Mouse (Mus musculus): ENCODE results near the gene Arsb. TPM values are rescaled to one million over a fixed set of nuclear protein-coding genes. Genes with fewer than 3 reads are reported as not detected.
"Not testable (repeated sequence)": the region's sequence is repeated elsewhere in the genome, so short reads cannot be mapped to it uniquely, and the experiment has no call there.

The Arsb gene
- total RNA-seq, 1 experiment from 2014 or later, result 36.1 TPM

DNA sequence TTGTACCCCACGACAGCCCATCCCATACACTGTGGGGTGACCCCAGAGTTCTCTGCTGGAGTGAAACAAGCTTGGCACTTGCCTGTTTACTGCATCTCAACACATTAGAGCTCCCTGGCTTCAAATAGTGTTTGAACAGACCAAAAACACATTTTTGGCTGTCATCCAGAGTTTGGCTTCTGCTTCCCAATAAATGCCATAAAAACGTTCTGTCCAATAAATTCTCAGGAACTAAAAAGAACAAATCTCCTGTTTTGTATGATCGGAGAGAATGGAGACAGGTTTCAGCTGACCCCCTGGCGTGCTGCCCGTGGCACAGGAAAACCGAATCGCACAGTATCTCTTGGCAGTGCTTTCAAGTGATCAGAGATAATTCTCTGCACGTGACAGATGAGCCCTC lies 16.2 kb downstream of the Arsb start:
- DNase-seq, result peak; percentile 44

DNA sequence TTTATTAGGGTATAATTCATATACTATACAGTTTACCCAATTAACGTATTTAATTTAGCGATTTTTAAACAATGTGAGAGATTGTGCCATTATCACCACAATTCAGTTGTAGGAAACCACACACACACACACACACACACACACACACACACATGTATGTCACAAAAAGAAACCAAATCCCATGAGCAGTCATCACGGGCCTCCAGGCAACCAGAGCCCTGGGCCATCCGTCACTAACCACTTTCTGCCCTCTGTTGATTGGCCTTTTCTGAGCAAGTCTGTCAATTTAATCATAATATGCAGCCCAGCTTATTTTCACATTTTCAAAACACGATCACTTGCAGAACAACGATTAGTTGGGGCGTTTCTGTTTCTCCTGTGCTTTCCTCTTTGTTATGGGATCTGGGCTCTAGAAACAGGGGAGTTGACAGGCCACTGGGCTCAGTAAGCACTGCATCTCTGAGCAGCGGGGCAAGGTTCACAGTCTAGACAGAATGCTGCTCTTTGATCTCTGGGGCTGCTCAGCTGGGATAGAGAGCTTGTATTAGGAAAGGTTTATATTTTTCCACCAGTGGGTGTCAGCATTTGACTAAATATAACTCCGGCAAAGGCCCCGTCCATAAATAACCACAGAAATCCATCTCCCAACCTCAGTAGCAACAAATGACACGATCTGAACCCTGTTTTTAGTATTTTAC lies 21.7 kb downstream of the Arsb start:
- peak; percentile 31 for DNase-seq

DNA sequence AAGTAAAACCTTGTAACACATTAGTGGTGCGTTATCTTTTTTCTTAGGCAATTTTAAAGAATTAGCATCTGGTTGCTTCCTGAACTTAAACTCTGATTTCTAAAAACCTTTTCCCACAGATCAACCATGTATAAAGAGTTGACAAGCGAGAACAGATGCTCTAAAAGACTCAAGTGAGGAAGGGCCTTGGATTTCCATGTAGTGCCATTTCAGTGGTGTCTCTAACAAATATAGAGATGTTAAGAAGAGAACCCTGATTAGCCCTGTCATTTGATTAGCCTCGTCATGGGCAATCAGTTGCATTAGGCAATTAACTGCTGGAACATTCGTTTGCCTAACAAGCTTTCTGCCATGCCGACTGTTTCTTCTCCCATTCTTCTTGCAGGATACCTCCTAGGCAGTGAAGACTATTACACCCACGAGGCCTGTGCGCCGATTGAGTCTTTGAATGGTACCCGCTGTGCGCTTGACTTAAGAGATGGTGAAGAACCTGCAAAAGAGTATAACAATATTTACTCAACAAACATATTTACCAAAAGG lies 22.3 kb downstream of the Arsb start:
- no peak for DNase-seq

DNA sequence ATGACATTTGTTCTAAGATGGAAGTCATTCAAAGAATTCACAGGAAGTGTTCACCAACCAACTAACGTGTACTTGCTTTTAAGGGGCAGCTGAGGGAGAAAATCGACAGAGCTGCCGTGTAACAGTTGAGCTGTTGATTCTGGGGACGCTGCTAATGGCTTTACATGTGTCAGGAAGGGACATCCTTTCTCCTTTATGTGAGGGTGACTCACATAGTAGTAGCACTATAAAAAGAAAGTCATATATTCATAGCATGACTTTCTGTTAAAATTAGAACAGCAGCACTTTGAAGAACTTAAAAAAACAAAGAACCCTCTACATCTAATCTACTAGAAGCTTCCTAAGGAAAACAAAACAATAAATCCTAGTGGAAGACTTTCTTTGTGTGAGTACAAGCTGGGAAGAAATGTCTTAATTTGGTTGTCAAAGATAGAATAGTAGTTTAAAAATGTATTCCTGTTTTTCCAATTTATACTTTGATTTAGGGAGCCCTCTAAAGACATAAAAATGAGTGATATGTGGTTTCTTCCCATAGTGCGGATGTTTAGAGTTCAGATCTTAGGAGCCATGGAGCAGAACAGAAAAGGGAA lies 25.7 kb downstream of the Arsb start:
- DNase-seq, result no peak

GRCm38 (mm10) chr13:93810311-93810710 lies 38.9 kb downstream of the Arsb start:
- not testable (repeated sequence) for DNase-seq

GRCm38 (mm10) chr13:93814081-93814480 lies 42.7 kb downstream of the Arsb start:
- DNase-seq, result no peak

DNA sequence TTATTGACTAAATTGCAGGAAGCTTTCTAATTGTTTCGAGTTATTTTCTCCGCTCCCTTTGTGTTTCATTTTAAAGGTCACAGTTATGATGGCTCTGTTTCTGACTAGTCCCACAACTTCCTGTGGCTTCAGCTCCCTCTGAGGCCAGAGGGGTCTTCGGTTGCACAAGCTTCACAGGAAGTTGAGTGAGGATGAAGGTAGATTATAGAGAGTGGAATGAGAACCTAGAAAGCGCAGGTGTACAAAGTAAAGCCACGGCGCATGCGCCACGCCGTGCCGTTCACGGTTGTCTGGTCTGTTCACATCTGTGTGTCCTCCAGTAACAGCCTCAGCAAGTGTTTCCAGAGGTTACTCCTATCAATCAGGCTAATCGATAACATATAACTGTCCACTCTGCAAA lies 43.2 kb downstream of the Arsb start:
- no peak for DNase-seq

DNA sequence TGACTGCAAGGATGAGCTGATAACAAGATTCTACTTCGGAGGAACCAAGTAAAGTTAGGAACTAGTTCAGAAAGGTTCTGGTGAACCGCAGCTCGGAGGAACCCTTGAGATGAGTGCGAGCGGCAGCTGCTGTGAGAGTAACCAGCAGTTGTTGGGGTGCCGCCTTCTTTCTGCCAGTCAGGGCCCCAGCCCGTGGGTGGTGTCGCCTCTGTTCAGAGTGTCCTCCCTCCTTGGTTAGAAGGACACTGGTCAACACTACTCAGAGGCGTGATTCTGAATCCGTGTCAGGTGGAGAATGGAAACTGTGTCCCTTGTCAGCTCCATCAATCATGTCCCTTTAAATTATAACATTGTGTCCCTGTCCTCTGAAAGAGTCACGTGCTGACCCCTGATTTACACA lies 43.7 kb downstream of the Arsb start:
- DNase-seq, result no peak

DNA sequence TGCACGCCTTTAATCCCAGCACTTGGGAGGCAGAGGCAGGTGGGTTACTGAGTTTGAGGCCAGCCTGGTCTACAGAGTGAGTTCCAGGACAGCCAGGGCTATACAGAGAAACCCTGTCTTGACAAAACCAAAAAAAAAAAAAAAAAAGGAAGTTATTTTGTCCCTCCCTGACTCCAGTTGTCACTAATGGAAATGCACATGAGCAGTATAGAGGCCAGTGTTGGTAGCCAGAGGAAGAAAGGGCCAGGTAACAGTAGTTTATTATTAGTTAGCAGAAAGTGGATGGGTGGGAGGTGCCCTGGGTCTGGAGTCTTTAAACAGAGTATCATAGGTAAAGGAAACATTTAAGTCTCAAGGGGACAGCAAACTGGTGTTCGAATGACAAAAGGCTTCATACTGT lies 44.7 kb downstream of the Arsb start:
- DNase-seq, result no peak

GRCm38 (mm10) chr13:93816688-93817331 lies 45.4 kb downstream of the Arsb start:
- DNase-seq, result no peak

GRCm38 (mm10) chr13:93820173-93820572 lies 48.7 kb downstream of the Arsb start:
- DNase-seq, result no peak

- peak; percentile 77 for DNase-seq
Measured at GRCm38 (mm10) chr13:93822001-93822400, 50.6 kb downstream of the Arsb start.

- no peak for DNase-seq
Measured at GRCm38 (mm10) chr13:93825792-93826558, 54.5 kb downstream of the Arsb start.

GRCm38 (mm10) chr13:93827745-93828144 lies 56.3 kb downstream of the Arsb start:
- no peak for DNase-seq

- DNase-seq, result peak; percentile 38
Measured at GRCm38 (mm10) chr13:93829565-93830293, 58.3 kb downstream of the Arsb start.

DNA sequence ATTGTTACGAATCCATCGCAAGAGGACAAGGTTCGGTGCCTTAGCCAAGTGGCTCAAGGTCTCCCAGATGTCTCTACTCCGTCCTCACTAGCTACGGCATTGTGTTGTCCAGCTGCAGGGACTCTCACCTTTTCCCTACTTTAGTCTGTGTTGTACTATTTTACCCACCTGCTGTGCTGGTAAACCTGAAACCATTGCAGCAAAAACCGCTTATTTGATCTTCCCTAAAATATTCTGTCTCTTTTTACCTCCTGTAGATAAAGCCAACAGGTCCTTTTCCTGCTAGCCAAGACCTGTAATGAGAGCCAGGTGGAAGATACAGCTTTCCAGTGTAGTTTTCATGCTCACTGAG lies 58.8 kb downstream of the Arsb start:
- no peak for DNase-seq

DNA sequence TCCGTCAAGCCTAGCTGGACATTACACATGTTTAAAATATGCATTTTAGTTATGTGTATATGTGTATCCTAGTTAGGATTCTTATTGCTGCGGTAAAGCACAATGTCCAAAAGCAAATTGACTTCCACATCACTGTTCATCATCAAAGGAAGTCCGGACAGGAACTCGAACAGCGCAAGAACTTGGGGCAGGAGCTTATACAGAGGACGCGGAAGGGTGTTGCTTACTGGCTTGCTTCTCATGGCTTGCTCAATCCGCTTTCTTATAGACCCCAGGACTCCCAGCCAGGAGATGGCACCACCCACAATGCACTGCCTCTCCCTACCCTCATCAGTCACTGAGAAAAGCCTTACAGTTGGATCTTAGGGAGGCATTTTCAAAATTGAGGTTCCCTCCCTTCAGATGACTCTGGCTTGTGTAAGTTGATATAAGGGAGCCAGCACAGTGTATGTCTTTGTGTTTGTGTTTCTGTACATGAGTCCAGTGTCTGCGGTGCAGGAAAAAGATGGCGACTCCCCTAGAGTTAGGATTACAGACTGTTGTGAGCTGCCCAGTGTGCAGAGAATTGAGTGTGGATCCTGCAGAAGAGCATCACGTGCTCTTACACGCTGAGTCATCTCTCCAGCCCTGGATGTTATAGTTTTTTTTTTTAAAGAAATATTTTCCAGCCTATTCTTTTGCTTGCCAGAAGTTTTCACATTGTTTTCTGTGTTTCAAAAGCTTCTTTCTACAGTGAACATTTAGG lies 66.2 kb downstream of the Arsb start:
- DNase-seq, result no peak

DNA sequence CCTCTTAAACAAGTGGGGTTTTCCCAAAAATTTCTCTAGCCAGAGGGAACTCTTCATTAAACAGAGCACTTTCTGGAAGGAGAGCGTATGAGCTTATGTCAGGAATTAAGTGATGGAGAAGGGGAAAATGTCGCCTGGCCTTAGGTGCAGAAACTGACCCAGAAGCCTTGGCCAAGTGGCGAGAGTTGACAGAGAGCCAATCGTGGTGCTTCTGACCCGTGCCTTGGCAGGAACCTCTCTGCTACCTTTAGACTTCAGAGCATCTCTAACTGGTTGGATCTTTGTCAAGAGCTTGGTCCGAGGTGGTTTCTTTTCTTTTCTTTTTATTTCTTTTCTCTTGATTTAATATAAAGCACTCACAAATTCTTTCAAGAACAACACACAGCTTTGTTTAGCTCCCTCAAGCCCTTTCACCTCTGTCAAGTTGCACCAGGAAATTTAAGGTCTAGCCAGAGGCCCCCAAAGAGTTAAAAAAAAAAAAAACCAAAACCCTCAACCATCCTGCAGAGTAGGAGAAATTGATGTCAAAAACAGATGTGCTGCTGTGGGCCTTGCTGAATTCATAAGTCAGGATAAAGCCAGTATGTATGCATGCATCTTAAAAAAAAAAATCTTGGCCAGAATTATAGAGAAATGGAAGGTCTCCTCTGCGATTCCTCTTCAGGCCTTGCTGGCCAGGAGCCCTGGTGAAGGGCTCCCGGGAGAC lies 67.2 kb downstream of the Arsb start:
- no peak for DNase-seq

- peak; percentile 38 for DNase-seq
Measured at GRCm38 (mm10) chr13:93839137-93839630, 67.8 kb downstream of the Arsb start.

GRCm38 (mm10) chr13:93839721-93840120 lies 68.3 kb downstream of the Arsb start:
- DNase-seq, result no peak
